Mouse (Mus musculus) heart, adult 18-20 months (tissue): ENCODE results near the gene Catsper3. TPM values are rescaled to one million over a fixed set of nuclear protein-coding genes. Genes with fewer than 3 reads are reported as not detected.

Experiments used
- DNase-seq, 2 experiments: peaks; one replicate each; pipeline ENCODE4 v3.0.0; 2021 to 2022; ENCODE audit warnings: mixed read lengths in 1 of 2
- total RNA-seq, 2 experiments: library from RNA; stranded (reverse); gene quantifications; 2 replicates each; pipeline ENCODE4 v1.2.3; 2021

The Catsper3 gene
- total RNA-seq, 2 experiments from 2014 or later: 0.20 to 0.21 TPM

GRCm38 (mm10) chr13:55852205-55852604 is 67.8 kb downstream of the Catsper3 start:
- no peak for DNase-seq

GRCm38 (mm10) chr13:55855793-55856192 is 71.4 kb downstream of the Catsper3 start:
- peak in 1 of 2 experiments; percentile 39 for DNase-seq

GRCm38 (mm10) chr13:55858463-55858862 is 74.1 kb downstream of the Catsper3 start:
- DNase-seq: no peak

Other genes with a start within 250 kb of the Catsper3 start
- gene Ddx41, start 247.9 kb upstream of the Catsper3 start, total RNA-seq: 10 to 100 TPM; 11.6 to 13.8 TPM
- 10 to 100 TPM; 11.7 to 14.3 TPM for gene Fam193b, start 213.4 kb upstream of the Catsper3 start, total RNA-seq
- gene Tmed9, start 210.8 kb upstream of the Catsper3 start, total RNA-seq: 100 to 1,000 TPM in 1 of 2 experiments, 10 to 100 TPM in 1; 87.3 to 109 TPM
- 1 to 10 TPM; 8.3 to 9.4 TPM for gene B4galt7, start 184.7 kb upstream of the Catsper3 start, total RNA-seq
- 10 to 100 TPM; 11.6 to 11.7 TPM for gene Caml, start 161.6 kb upstream of the Catsper3 start, total RNA-seq
- gene Ddx46, start 149.5 kb upstream of the Catsper3 start, total RNA-seq: 10 to 100 TPM; 19.2 to 22.3 TPM
- gene B230219D22Rik, start 91.4 kb upstream of the Catsper3 start, total RNA-seq: 10 to 100 TPM; 38.0 to 39.3 TPM
- 10 to 100 TPM; 43.7 to 48.5 TPM for gene Txndc15, start 69.9 kb upstream of the Catsper3 start, total RNA-seq
- 10 to 100 TPM; 51.3 to 56.3 TPM for gene Pcbd2, start 57.2 kb upstream of the Catsper3 start, total RNA-seq
- not detected for gene Pitx1, start 51.6 kb downstream of the Catsper3 start, total RNA-seq